Mouse (Mus musculus): ENCODE measurements around the gene Abcc4. TPM values are rescaled to one million over a fixed set of nuclear protein-coding genes. Genes with fewer than 3 reads are reported as not detected.

Abcc4 gene
- polyA plus RNA-seq, 1 experiment, result 6.8 TPM

DNA sequence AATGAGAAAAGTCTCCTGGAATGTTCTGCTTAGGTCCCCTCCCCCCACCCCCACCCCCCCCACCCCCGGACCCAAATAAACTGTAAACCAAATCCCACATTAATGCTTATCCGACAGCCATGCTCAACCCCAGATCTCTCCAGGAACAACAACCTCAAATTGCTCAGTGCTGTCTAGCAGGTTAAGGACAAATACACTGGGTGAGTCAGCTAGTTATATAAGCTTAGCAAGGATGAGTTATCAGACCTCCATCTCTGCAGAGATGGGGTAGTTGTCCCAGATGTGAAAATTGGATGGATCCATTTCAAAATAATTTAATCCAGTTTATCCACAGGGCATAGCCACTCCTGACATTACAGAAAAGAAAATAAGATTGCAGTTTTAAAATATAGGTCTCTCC lies 210.6 kb downstream of the Abcc4 start:
- no peaks in the 10 kb centered on the region for H3K4me1 ChIP-seq (ENCODE audit: control insufficient read depth, insufficient read depth, low read length)
- TF ChIP-seq CTCF (IDR thresholded peaks at IDR 0.05; ENCODE audit: extremely low read depth, insufficient read depth, low read length), result no peak
- TF ChIP-seq POLR2A (IDR thresholded peaks at IDR 0.05; ENCODE audit: extremely low read depth, insufficient read depth, low read length), result no peak

DNA sequence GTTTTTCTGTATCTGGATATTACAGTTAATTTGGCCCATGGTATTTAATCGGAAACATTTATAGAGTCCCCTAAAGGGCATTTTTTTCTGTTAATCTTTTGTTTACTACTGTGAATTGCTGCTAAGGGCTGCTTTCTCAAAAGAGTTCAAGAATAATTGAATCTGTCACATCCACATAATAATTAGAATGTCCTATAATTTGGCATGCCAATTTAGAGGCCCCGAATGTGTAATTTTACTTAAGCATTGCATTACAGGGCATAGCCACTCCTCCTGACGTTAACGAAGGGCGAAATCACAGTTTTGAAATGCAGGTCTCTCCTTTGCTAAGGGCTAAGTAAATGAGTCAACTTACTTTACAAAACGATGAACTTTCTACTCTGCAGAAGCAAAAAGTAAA lies 214.3 kb downstream of the Abcc4 start:
- no peak overlapping the region for H3K4me3 ChIP-seq (ENCODE audit: insufficient read depth, low read length)
- H3K27ac ChIP-seq (ENCODE audit: insufficient read depth, low read length), result no peak overlapping the region
- TF ChIP-seq POLR2A (IDR thresholded peaks at IDR 0.05; ENCODE audit: extremely low read depth, insufficient read depth, low read length) (no peak), CTCF (IDR thresholded peaks at IDR 0.05; ENCODE audit: extremely low read depth, insufficient read depth, low read length) (no peak)
- no peaks in the 10 kb centered on the region for H3K4me1 ChIP-seq (ENCODE audit: control insufficient read depth, insufficient read depth, low read length)

More for the DNA sequence above, 210.6 kb downstream of the Abcc4 start:
- Histone ChIP-seq H3K27ac (ENCODE audit: insufficient read depth, low read length) (no peak overlapping the region), H3K4me3 (ENCODE audit: insufficient read depth, low read length) (no peak overlapping the region)

DNA sequence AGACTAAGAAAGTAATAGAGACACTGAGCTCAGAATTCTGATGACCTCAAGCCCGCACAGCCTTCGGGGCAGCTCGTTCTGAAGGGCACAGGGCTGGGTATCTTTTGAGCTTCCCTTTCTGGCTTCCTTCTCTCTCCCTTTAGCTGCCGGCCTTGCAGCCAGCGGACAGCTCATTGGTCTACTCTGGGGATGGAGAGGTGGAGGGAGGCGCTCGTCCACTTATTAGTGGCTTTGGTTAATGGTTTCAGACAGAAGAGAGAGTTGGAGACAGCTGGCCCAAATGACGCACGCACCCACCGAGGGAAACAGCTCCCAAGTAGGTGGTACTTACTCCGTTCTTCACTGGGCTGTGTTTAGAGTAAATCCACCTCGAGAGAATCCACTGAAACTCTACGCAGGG lies 214.7 kb downstream of the Abcc4 start:
- TF ChIP-seq POLR2A (IDR thresholded peaks at IDR 0.05; ENCODE audit: extremely low read depth, insufficient read depth, low read length) (no peak), CTCF (IDR thresholded peaks at IDR 0.05; ENCODE audit: extremely low read depth, insufficient read depth, low read length) (no peak)
- Histone ChIP-seq H3K4me3 (ENCODE audit: insufficient read depth, low read length) (no peak overlapping the region), H3K4me1 (ENCODE audit: control insufficient read depth, insufficient read depth, low read length) (no peaks in the 10 kb centered on the region), H3K27ac (ENCODE audit: insufficient read depth, low read length) (no peak overlapping the region)

DNA sequence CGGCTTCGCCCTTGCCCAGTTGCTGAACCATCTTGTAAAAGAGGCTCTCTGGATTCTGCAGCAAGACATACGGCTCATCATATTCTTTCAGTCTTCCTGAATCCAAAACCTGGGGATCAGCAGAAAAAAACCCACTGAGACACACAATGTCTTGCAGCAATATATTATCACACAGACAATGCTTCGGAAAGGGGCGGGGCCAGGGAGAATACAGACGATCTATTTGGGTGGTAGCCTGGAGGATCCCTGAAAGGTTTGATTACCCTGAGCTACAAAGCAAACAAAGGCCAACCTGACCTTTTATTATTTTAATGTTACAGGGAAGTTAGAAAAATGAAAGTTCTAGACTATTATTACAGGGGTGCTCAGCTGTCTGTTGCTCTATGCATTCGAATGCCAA lies 215.5 kb downstream of the Abcc4 start:
- H3K4me3 ChIP-seq (ENCODE audit: insufficient read depth, low read length), result no peak overlapping the region
- TF ChIP-seq POLR2A (IDR thresholded peaks at IDR 0.05; ENCODE audit: extremely low read depth, insufficient read depth, low read length) (no peak), CTCF (IDR thresholded peaks at IDR 0.05; ENCODE audit: extremely low read depth, insufficient read depth, low read length) (no peak)

DNA sequence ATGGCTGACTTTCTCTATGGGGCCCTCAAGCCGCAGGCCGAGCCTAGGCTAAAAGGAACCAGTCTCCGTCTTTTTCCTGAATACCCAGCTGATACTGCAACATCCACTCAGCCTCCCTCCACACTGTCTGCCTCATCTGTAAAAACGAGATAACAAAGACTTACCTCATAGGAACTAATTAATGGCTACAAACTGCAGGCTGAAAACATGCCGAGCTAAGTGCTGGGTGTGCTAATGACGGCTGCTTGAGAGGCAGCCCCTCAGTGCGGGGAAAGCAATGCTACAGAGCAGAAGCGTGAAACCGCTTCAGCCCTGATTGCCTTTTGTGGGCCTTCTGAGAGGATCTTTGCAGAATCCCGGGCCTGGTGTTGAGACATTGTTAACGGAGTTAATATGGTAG lies 219.7 kb downstream of the Abcc4 start:
- no peaks in the 10 kb centered on the region for H3K4me1 ChIP-seq (ENCODE audit: control insufficient read depth, insufficient read depth, low read length)
- TF ChIP-seq POLR2A (IDR thresholded peaks at IDR 0.05; ENCODE audit: extremely low read depth, insufficient read depth, low read length) (no peak), CTCF (IDR thresholded peaks at IDR 0.05; ENCODE audit: extremely low read depth, insufficient read depth, low read length) (no peak)
- H3K4me3 ChIP-seq (ENCODE audit: insufficient read depth, low read length), result no peak overlapping the region
- H3K27ac ChIP-seq (ENCODE audit: insufficient read depth, low read length), result no peak overlapping the region

More for the DNA sequence above, 215.5 kb downstream of the Abcc4 start:
- Histone ChIP-seq H3K27ac (ENCODE audit: insufficient read depth, low read length) (no peak overlapping the region), H3K4me1 (ENCODE audit: control insufficient read depth, insufficient read depth, low read length) (no peaks in the 10 kb centered on the region)

DNA sequence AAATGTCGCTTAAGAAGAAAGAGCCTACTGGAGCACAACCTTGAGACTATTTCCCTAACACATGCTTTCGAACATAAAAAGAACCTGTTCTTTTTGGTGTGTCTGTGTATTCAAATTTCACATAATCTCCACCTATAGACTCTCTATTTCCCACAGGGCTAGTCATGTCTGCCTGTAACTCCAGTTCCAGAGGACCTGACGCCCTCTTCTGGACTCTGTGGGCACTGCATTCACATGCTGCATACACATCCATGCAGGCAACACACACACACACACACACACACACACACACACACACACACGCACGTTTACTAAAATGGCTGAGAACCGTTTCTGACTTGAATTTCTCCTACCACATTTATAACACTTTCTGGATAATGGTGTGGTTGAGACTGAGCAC lies 220.4 kb downstream of the Abcc4 start:
- TF ChIP-seq CTCF (IDR thresholded peaks at IDR 0.05; ENCODE audit: extremely low read depth, insufficient read depth, low read length), result no peak
- no peak for TF ChIP-seq POLR2A (IDR thresholded peaks at IDR 0.05; ENCODE audit: extremely low read depth, insufficient read depth, low read length)
- H3K27ac ChIP-seq (ENCODE audit: insufficient read depth, low read length), result no peak overlapping the region
- H3K4me3 ChIP-seq (ENCODE audit: insufficient read depth, low read length), result no peak overlapping the region
- no peaks in the 10 kb centered on the region for H3K4me1 ChIP-seq (ENCODE audit: control insufficient read depth, insufficient read depth, low read length)

DNA sequence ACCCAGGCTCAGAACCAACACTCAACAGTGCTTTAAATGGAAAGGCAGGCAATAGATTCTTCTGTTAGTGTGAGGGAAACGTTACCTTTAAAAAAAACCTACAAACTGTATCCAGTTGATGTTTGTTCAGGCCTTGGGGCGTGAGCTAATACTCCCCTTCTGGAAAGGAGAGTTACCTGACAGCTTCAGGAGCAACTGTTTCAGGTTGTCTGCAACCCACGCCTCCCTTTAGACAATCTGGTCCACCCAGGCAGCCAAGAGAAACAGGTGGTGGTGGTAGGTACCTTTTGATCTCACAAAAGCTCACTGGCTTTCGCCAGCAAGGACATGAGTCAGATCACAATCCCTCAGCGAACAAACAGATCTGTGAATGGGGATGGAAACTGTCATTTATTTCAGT lies 223.7 kb downstream of the Abcc4 start:
- H3K4me1 ChIP-seq (ENCODE audit: control insufficient read depth, insufficient read depth, low read length), result no peaks in the 10 kb centered on the region
- TF ChIP-seq POLR2A (IDR thresholded peaks at IDR 0.05; ENCODE audit: extremely low read depth, insufficient read depth, low read length) (no peak), CTCF (IDR thresholded peaks at IDR 0.05; ENCODE audit: extremely low read depth, insufficient read depth, low read length) (no peak)
- no peak overlapping the region for H3K4me3 ChIP-seq (ENCODE audit: insufficient read depth, low read length)
- H3K27ac ChIP-seq (ENCODE audit: insufficient read depth, low read length), result no peak overlapping the region

DNA sequence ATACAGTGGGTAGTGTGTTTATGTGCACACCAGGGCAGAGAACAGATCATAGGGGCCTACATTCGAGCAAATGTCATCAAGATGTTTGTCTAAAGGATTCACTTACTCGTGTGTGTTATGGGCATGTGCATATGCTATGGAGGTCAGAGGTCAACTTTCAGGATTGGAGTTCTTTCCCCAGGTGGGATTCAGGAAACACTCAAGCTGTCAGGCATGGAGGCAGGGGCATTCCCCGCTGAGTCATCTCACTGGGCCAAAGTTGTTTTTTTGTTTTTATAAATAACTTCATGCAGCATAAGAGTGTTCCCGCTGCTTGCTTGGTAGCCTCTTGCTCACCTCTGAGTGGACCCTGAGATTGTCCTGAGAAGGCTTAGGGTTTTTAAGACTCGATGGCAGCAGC lies 224.2 kb downstream of the Abcc4 start:
- no peaks in the 10 kb centered on the region for H3K4me1 ChIP-seq (ENCODE audit: control insufficient read depth, insufficient read depth, low read length)
- no peak overlapping the region for H3K4me3 ChIP-seq (ENCODE audit: insufficient read depth, low read length)
- H3K27ac ChIP-seq (ENCODE audit: insufficient read depth, low read length), result no peak overlapping the region
- TF ChIP-seq POLR2A (IDR thresholded peaks at IDR 0.05; ENCODE audit: extremely low read depth, insufficient read depth, low read length), result no peak
- no peak for TF ChIP-seq CTCF (IDR thresholded peaks at IDR 0.05; ENCODE audit: extremely low read depth, insufficient read depth, low read length)

DNA sequence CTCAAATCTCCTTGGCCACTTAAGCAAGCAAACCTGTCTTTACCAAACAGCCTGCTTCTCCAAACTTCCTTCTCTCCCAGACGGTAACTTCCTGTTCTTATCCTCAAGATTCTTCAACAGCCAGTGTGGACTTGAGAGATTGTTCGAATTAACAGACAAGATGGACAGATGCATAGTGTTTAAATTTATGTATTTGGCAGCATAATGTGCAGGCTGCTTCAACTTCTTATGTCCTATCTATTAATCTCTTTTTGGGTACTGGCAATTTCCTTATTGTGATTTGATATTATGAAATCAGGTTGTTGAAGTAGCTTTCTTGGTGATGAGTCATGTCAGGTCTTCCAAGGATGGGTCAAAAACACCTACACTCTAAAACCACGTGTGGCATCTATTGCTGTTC lies 229.7 kb downstream of the Abcc4 start:
- Histone ChIP-seq H3K27ac (ENCODE audit: insufficient read depth, low read length) (no peak overlapping the region), H3K4me1 (ENCODE audit: control insufficient read depth, insufficient read depth, low read length) (peaks cover 1% of the 10 kb centered on the region; the same call in 1 of the 2 replicates), H3K4me3 (ENCODE audit: insufficient read depth, low read length) (no peak overlapping the region)
- no peak for TF ChIP-seq CTCF (IDR thresholded peaks at IDR 0.05; ENCODE audit: extremely low read depth, insufficient read depth, low read length)
- TF ChIP-seq POLR2A (IDR thresholded peaks at IDR 0.05; ENCODE audit: extremely low read depth, insufficient read depth, low read length), result no peak

DNA sequence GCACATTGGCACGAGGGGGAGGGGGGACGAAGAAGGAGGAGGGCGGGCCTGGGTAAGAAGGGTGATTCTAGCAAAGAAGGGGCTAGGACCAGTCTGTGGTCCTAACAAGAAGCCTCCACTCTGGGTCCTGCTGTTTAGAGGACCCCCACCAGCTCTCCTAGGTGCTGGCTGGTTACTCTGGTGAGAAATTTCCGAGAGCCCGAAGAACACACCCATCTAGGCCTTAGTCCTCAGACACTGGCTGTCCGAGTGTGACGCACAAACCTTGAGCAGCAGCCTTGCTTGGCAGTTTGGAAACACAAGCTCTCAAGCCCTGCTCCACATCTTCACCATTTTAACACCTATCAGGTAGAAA lies 230.9 kb downstream of the Abcc4 start:
- no peak for TF ChIP-seq CTCF (IDR thresholded peaks at IDR 0.05; ENCODE audit: extremely low read depth, insufficient read depth, low read length)
- no peak for TF ChIP-seq POLR2A (IDR thresholded peaks at IDR 0.05; ENCODE audit: extremely low read depth, insufficient read depth, low read length)
- no peak overlapping the region for H3K4me3 ChIP-seq (ENCODE audit: insufficient read depth, low read length)
- no peak overlapping the region for H3K27ac ChIP-seq (ENCODE audit: insufficient read depth, low read length)
- peaks cover 1% of the 10 kb centered on the region; the same call in 1 of the 2 replicates for H3K4me1 ChIP-seq (ENCODE audit: control insufficient read depth, insufficient read depth, low read length)
